Mouse (Mus musculus): ENCODE results near the gene Plekha7.

Gene Plekha7

GRCm38 (mm10) chr7:116288996-116289395 lies 19.2 kb downstream of the Plekha7 start:
- no peak for DNase-seq (ENCODE audit: low read depth)

- no peak for DNase-seq (ENCODE audit: low read depth)
Measured at GRCm38 (mm10) chr7:116287959-116288358, 20.2 kb downstream of the Plekha7 start.

- peak; percentile 77 for DNase-seq (ENCODE audit: low read depth)
Measured at GRCm38 (mm10) chr7:116286611-116287355, 21.4 kb downstream of the Plekha7 start.

GRCm38 (mm10) chr7:116286173-116286572 lies 22.0 kb downstream of the Plekha7 start:
- DNase-seq (ENCODE audit: low read depth), result no peak

- no peak for DNase-seq (ENCODE audit: low read depth)
Measured at GRCm38 (mm10) chr7:116285216-116285615, 23.0 kb downstream of the Plekha7 start.

GRCm38 (mm10) chr7:116282755-116283154 lies 25.4 kb downstream of the Plekha7 start:
- no peak for DNase-seq (ENCODE audit: low read depth)

GRCm38 (mm10) chr7:116280126-116280525 lies 28.1 kb downstream of the Plekha7 start:
- DNase-seq (ENCODE audit: low read depth), result no peak

GRCm38 (mm10) chr7:116278280-116278679 lies 29.9 kb downstream of the Plekha7 start:
- DNase-seq (ENCODE audit: low read depth), result no peak

- peak; percentile 59 for DNase-seq (ENCODE audit: low read depth)
Measured at GRCm38 (mm10) chr7:116276315-116276714, 31.9 kb downstream of the Plekha7 start.

- no peak for DNase-seq (ENCODE audit: low read depth)
Measured at GRCm38 (mm10) chr7:116273111-116273510, 35.1 kb downstream of the Plekha7 start.

GRCm38 (mm10) chr7:116269501-116269995 lies 38.6 kb downstream of the Plekha7 start:
- DNase-seq (ENCODE audit: low read depth), result no peak

- DNase-seq (ENCODE audit: low read depth), result no peak
Measured at GRCm38 (mm10) chr7:116268113-116268926, 39.9 kb downstream of the Plekha7 start.

- no peak for DNase-seq (ENCODE audit: low read depth)
Measured at GRCm38 (mm10) chr7:116263281-116263680, 44.9 kb downstream of the Plekha7 start.

- no peak for DNase-seq (ENCODE audit: low read depth)
Measured at GRCm38 (mm10) chr7:116262508-116262907, 45.7 kb downstream of the Plekha7 start.

GRCm38 (mm10) chr7:116262101-116262500 lies 46.1 kb downstream of the Plekha7 start:
- peak; percentile 37 for DNase-seq (ENCODE audit: low read depth)

- DNase-seq (ENCODE audit: low read depth), result no peak
Measured at GRCm38 (mm10) chr7:116260826-116261615, 47.2 kb downstream of the Plekha7 start.

- DNase-seq (ENCODE audit: low read depth), result no peak
Measured at GRCm38 (mm10) chr7:116258464-116259185, 49.6 kb downstream of the Plekha7 start.

GRCm38 (mm10) chr7:116257953-116258352 lies 50.2 kb downstream of the Plekha7 start:
- DNase-seq (ENCODE audit: low read depth), result no peak

- no peak for DNase-seq (ENCODE audit: low read depth)
Measured at GRCm38 (mm10) chr7:116255664-116256063, 52.5 kb downstream of the Plekha7 start.

GRCm38 (mm10) chr7:116254660-116255059 lies 53.5 kb downstream of the Plekha7 start:
- DNase-seq (ENCODE audit: low read depth), result no peak

- no peak for DNase-seq (ENCODE audit: low read depth)
Measured at GRCm38 (mm10) chr7:116252470-116252869, 55.7 kb downstream of the Plekha7 start.

Data from fibroblast of lung, adult 2 months (primary cell).